Mouse (Mus musculus): ENCODE measurements at regions not wholly inside any gene's neighbourhood (a gene's known extent, or its start where the extent isn't known, plus 50 kb on each side); places are given as distances from the start of the nearest gene placed in this dataset.

DNA sequence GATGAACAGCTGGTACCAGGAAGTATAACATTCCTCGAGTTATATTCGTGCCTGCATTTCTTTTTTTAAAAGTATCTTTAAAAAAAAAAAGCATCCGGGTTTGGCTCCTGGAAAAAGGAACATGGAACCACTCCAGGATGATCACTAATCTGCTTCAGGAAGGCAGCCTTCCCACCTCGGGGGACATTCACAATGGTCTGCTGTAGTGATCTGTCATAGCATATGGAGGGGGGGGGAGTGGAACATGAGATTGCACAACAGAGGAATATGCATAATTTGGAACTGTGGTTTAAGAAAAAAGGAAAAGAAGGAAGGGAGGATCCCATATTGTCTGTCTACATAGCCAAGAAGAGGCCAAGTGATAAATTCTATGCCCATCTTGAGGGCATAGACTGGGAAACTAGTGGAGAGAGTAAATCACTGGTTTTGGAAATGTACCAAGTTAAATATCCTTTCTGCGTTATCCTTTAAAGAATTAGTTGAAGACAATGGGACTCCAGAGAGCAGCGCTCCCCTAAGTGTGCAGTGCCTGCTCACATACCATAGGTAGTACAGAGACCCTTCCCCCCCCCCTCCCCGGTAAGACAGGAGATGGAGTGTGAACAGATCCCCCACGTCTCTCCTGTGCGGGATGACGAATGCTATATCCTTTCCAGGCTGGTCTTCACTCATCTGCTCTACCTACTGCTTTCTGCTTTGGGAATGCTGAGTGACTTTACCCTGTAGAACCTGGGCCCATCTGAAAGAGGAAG, 240.0 kb downstream of the Ndfip2 start:
- H3K9me3 ChIP-seq (replicated peaks; ENCODE audit: control insufficient read depth, insufficient read depth, low read length, poor library complexity, severe bottlenecking), result no peaks in the 10 kb centered on the region
- no peak overlapping the region for H3K27ac ChIP-seq (ENCODE audit: insufficient read depth, low read length)
- no peak overlapping the region for H3K4me3 ChIP-seq (ENCODE audit: low read depth, low read length)
- H3K36me3 ChIP-seq (ENCODE audit: control insufficient read depth, insufficient read depth, low read length, poor library complexity, severe bottlenecking), result no peaks in the 10 kb centered on the region
- H3K9ac ChIP-seq (ENCODE audit: low read depth, poor library complexity, severe bottlenecking), result no peak overlapping the region
- peaks cover 7% of the 10 kb centered on the region for H3K4me1 ChIP-seq (ENCODE audit: control insufficient read depth, insufficient read depth, low read length)
- no peaks in the 10 kb centered on the region for H3K27me3 ChIP-seq (ENCODE audit: control insufficient read depth, insufficient read depth, low read length, poor library complexity, severe bottlenecking)
- TF ChIP-seq CTCF (IDR thresholded peaks at IDR 0.05; ENCODE audit: low read depth, low read length) (no peak), POLR2A (IDR thresholded peaks at IDR 0.05; ENCODE audit: insufficient read depth, low read length) (no peak), EP300 (IDR thresholded peaks at IDR 0.05; ENCODE audit: insufficient read depth, low read depth, low read length) (no peak)

DNA sequence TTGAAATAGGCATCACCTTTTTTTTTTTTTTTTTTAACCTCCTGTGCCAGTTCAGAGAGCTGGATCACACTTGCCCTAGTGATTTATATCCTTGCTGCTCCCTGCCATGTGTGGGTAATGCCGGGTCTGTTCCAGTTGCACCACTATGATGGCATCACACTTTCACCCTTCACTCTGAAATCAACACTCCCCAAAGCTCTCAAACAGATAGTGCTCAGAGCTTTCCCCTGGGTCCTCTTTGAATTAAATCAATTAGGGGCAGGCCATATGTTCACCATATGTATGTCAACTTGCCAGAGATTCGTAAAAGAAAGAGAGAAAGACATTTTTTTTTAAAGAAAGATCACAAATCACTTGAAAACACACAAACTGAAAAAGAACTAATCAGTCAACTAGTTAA, 236.8 kb downstream of the Ndfip2 start:
- Histone ChIP-seq H3K4me3 (ENCODE audit: low read depth, low read length) (no peak overlapping the region), H3K9ac (ENCODE audit: low read depth, poor library complexity, severe bottlenecking) (no peak overlapping the region), H3K36me3 (ENCODE audit: control insufficient read depth, insufficient read depth, low read length, poor library complexity, severe bottlenecking) (no peaks in the 10 kb centered on the region), H3K9me3 (replicated peaks; ENCODE audit: control insufficient read depth, insufficient read depth, low read length, poor library complexity, severe bottlenecking) (no peaks in the 10 kb centered on the region), H3K4me1 (ENCODE audit: control insufficient read depth, insufficient read depth, low read length) (no peaks in the 10 kb centered on the region), H3K27me3 (ENCODE audit: control insufficient read depth, insufficient read depth, low read length, poor library complexity, severe bottlenecking) (no peaks in the 10 kb centered on the region), H3K27ac (ENCODE audit: insufficient read depth, low read length) (no peak overlapping the region)
- TF ChIP-seq EP300 (IDR thresholded peaks at IDR 0.05; ENCODE audit: insufficient read depth, low read depth, low read length), result no peak
- TF ChIP-seq POLR2A (IDR thresholded peaks at IDR 0.05; ENCODE audit: insufficient read depth, low read length), result no peak

- TF ChIP-seq EP300 (IDR thresholded peaks at IDR 0.05; ENCODE audit: insufficient read depth, low read depth, low read length) (no peak), CTCF (IDR thresholded peaks at IDR 0.05; ENCODE audit: low read depth, low read length) (no peak), POLR2A (IDR thresholded peaks at IDR 0.05; ENCODE audit: insufficient read depth, low read length) (no peak)
- H3K4me1 ChIP-seq (ENCODE audit: control insufficient read depth, insufficient read depth, low read length), result no peaks in the 10 kb centered on the region
- H3K36me3 ChIP-seq (ENCODE audit: control insufficient read depth, insufficient read depth, low read length, poor library complexity, severe bottlenecking), result no peaks in the 10 kb centered on the region
- no peak overlapping the region for H3K9ac ChIP-seq (ENCODE audit: low read depth, poor library complexity, severe bottlenecking)
- H3K9me3 ChIP-seq (replicated peaks; ENCODE audit: control insufficient read depth, insufficient read depth, low read length, poor library complexity, severe bottlenecking), result no peaks in the 10 kb centered on the region
- H3K4me3 ChIP-seq (ENCODE audit: low read depth, low read length), result no peak overlapping the region
- H3K27ac ChIP-seq (ENCODE audit: insufficient read depth, low read length), result no peak overlapping the region
- no peaks in the 10 kb centered on the region for H3K27me3 ChIP-seq (ENCODE audit: control insufficient read depth, insufficient read depth, low read length, poor library complexity, severe bottlenecking)
These were observed 236.0 kb downstream of the Ndfip2 start for GRCm38 (mm10) chr14:105494415-105494814.

DNA sequence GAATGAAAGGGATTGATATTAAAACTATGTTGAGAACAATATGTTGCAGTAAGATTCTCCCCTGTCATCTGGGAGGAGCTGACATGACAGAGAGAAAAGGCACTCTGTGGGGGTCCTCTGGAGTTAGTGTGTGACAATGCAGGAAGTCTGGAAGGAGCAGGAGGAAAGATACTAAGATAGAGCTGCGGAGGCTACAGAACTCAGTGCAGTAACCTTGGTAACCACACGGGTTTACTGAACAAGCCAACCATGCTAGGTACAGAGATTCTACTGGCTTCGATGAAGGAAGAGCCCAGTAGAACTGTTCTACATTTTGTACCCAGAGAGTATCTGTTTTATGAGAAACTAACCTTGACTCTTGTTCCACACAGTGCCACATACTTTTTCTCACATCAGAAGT, 231.8 kb downstream of the Ndfip2 start:
- no peak for TF ChIP-seq CTCF (IDR thresholded peaks at IDR 0.05; ENCODE audit: low read depth, low read length)
- TF ChIP-seq EP300 (IDR thresholded peaks at IDR 0.05; ENCODE audit: insufficient read depth, low read depth, low read length), result no peak
- no peak for TF ChIP-seq POLR2A (IDR thresholded peaks at IDR 0.05; ENCODE audit: insufficient read depth, low read length)
- Histone ChIP-seq H3K36me3 (ENCODE audit: control insufficient read depth, insufficient read depth, low read length, poor library complexity, severe bottlenecking) (no peaks in the 10 kb centered on the region), H3K27ac (ENCODE audit: insufficient read depth, low read length) (no peak overlapping the region), H3K27me3 (ENCODE audit: control insufficient read depth, insufficient read depth, low read length, poor library complexity, severe bottlenecking) (no peaks in the 10 kb centered on the region), H3K9me3 (replicated peaks; ENCODE audit: control insufficient read depth, insufficient read depth, low read length, poor library complexity, severe bottlenecking) (no peaks in the 10 kb centered on the region), H3K4me1 (ENCODE audit: control insufficient read depth, insufficient read depth, low read length) (no peaks in the 10 kb centered on the region), H3K4me3 (ENCODE audit: low read depth, low read length) (no peak overlapping the region), H3K9ac (ENCODE audit: low read depth, poor library complexity, severe bottlenecking) (no peak overlapping the region)

GRCm38 (mm10) chr14:105483352-105484083, 225.1 kb downstream of the Ndfip2 start:
- Histone ChIP-seq H3K27me3 (ENCODE audit: control insufficient read depth, insufficient read depth, low read length, poor library complexity, severe bottlenecking) (no peaks in the 10 kb centered on the region), H3K4me3 (ENCODE audit: low read depth, low read length) (peak overlapping the region; percentile 14), H3K4me1 (ENCODE audit: control insufficient read depth, insufficient read depth, low read length) (no peaks in the 10 kb centered on the region), H3K9me3 (replicated peaks; ENCODE audit: control insufficient read depth, insufficient read depth, low read length, poor library complexity, severe bottlenecking) (no peaks in the 10 kb centered on the region), H3K9ac (ENCODE audit: low read depth, poor library complexity, severe bottlenecking) (no peak overlapping the region), H3K27ac (ENCODE audit: insufficient read depth, low read length) (no peak overlapping the region), H3K36me3 (ENCODE audit: control insufficient read depth, insufficient read depth, low read length, poor library complexity, severe bottlenecking) (no peaks in the 10 kb centered on the region)
- TF ChIP-seq POLR2A (IDR thresholded peaks at IDR 0.05; ENCODE audit: insufficient read depth, low read length) (no peak), CTCF (IDR thresholded peaks at IDR 0.05; ENCODE audit: low read depth, low read length) (no peak), EP300 (IDR thresholded peaks at IDR 0.05; ENCODE audit: insufficient read depth, low read depth, low read length) (peak; percentile 73)
